Mouse (Mus musculus) WW6 (cell line): Measurements from ENCODE around the gene Arsa.

ENCODE experiments used
- DNase-seq: peaks from one replicate; pipeline ENCODE4 v3.0.0-alpha.2; 2013; ENCODE audit warnings: low read depth, low spot score

Gene Arsa

GRCm38 (mm10) chr15:89496131-89496530 lies 18.9 kb upstream of the Arsa start:
- DNase-seq = no peak

- DNase-seq = no peak
These were observed 17.7 kb upstream of the Arsa start for GRCm38 (mm10) chr15:89494970-89495369.

GRCm38 (mm10) chr15:89488611-89489117 lies 11.4 kb upstream of the Arsa start:
- no peak for DNase-seq

GRCm38 (mm10) chr15:89488182-89488581 lies 11.0 kb upstream of the Arsa start:
- DNase-seq = no peak

GRCm38 (mm10) chr15:89480584-89480983 lies 3.4 kb upstream of the Arsa start:
- no peak for DNase-seq

GRCm38 (mm10) chr15:89478622-89479021 lies 1.4 kb upstream of the Arsa start:
- DNase-seq = no peak

GRCm38 (mm10) chr15:89477806-89478205 lies 581 bp upstream of the Arsa start:
- DNase-seq = no peak

GRCm38 (mm10) chr15:89476475-89476815 lies 780 bp downstream of the Arsa start:
- no peak for DNase-seq

- no peak for DNase-seq
These were observed 1.4 kb downstream of the Arsa start for GRCm38 (mm10) chr15:89475611-89476474.

- no peak for DNase-seq
These were observed 2.0 kb downstream of the Arsa start for GRCm38 (mm10) chr15:89475293-89475600.

- DNase-seq = no peak
These were observed 2.5 kb downstream of the Arsa start for GRCm38 (mm10) chr15:89474596-89475292.

GRCm38 (mm10) chr15:89473921-89474320 lies 3.3 kb downstream of the Arsa start:
- no peak for DNase-seq

GRCm38 (mm10) chr15:89473370-89473769 lies 3.9 kb downstream of the Arsa start:
- DNase-seq = no peak

- DNase-seq = no peak
These were observed 5.7 kb downstream of the Arsa start for GRCm38 (mm10) chr15:89471476-89471875.

- DNase-seq = no peak
These were observed 8.6 kb downstream of the Arsa start for GRCm38 (mm10) chr15:89468577-89468976.

- no peak for DNase-seq
These were observed 12.2 kb downstream of the Arsa start for GRCm38 (mm10) chr15:89465052-89465451.

GRCm38 (mm10) chr15:89463334-89464235 lies 13.6 kb downstream of the Arsa start:
- DNase-seq = no peak

- DNase-seq = no peak
These were observed 15.0 kb downstream of the Arsa start for GRCm38 (mm10) chr15:89462176-89462575.

GRCm38 (mm10) chr15:89461321-89461720 lies 15.9 kb downstream of the Arsa start:
- DNase-seq = no peak

GRCm38 (mm10) chr15:89460298-89460697 lies 16.9 kb downstream of the Arsa start:
- DNase-seq = no peak

GRCm38 (mm10) chr15:89459821-89460220 lies 17.4 kb downstream of the Arsa start:
- DNase-seq = no peak

GRCm38 (mm10) chr15:89458942-89459341 lies 18.3 kb downstream of the Arsa start:
- DNase-seq = no peak
